Mouse (Mus musculus) heart, adult 2 months (tissue): ENCODE results near the gene Abca13. TPM values are rescaled to one million over a fixed set of nuclear protein-coding genes. Genes with fewer than 3 reads are reported as not detected.

Experiments used
- DNase-seq, 2 experiments: peaks; one replicate each; pipeline ENCODE4 v3.0.0; 2021
- H3K27ac ChIP-seq: fragments of 200-600 bp; 2 replicates; pipeline ENCODE4 v1.8.1; 2022
- H3K27me3 ChIP-seq: fragments of 200-500 bp; 2 replicates; pipeline ENCODE4 v1.6.1; 2012; ENCODE audit warnings: mild to moderate bottlenecking, low read length, inconsistent platforms, mixed read lengths; ENCODE audit not compliant: control insufficient read depth, insufficient read depth
- H3K36me3 ChIP-seq: fragments of 200-500 bp; 2 replicates; pipeline ENCODE4 v1.6.1; 2012; ENCODE audit warnings: low read length, inconsistent platforms; ENCODE audit not compliant: control insufficient read depth, insufficient read depth
- H3K4me1 ChIP-seq: fragments of 200-500 bp; 2 replicates; pipeline ENCODE4 v1.6.1; 2011; ENCODE audit warnings: low read length; ENCODE audit not compliant: control insufficient read depth, insufficient read depth
- H3K4me3 ChIP-seq: fragments of 200-600 bp; 2 replicates; pipeline ENCODE4 v1.8.1; 2022
- H3K79me2 ChIP-seq: fragments of 200-500 bp; replicated peaks from 2 replicates; pipeline ENCODE4 v1.6.1; 2012; ENCODE audit warnings: mild to moderate bottlenecking, inconsistent platforms, low read length, moderate library complexity, mixed read lengths; ENCODE audit not compliant: control insufficient read depth, insufficient read depth
- H3K9ac ChIP-seq: fragments of 200-500 bp; 2 replicates; pipeline ENCODE4 v1.6.1; 2012; ENCODE audit warnings: low read depth, mild to moderate bottlenecking, control low read depth, inconsistent platforms, low read length, mixed read lengths
- CTCF ChIP-seq: fragments of 200-600 bp; IDR thresholded peaks from 2 replicates; pipeline ENCODE4 v1.8.1; 2022; ENCODE audit warnings: antibody characterized with exemption, mild to moderate bottlenecking, moderate library complexity
- EP300 ChIP-seq: fragments of 200-500 bp; IDR thresholded peaks from 2 replicates; pipeline ENCODE4 v1.6.1; 2011; ENCODE audit warnings: low read depth, low read length, control low read depth; ENCODE audit not compliant: insufficient read depth
- POLR2A ChIP-seq: fragments of 200-500 bp; IDR thresholded peaks from 2 replicates; pipeline ENCODE4 v1.6.1; 2011; ENCODE audit warnings: mild to moderate bottlenecking, low read depth, low read length, control low read depth; ENCODE audit not compliant: insufficient read depth
- WGBS: fragments of 180-500 bp; shearing (Covaris S2); methylation state at CpG from one replicate; pipeline ENCODE4 v1.1.7; 2018; 5-methylcytosine and 5-hydroxymethylcytosine counted together
- intact Hi-C: fragments of 180-260 bp; cut with DNase I; formaldehyde crosslinking; loops from one replicate; pipeline ENCODE4 v1.15.1; 2025
- polyA plus RNA-seq: library from polyadenylated mRNA; depleted of rRNA; stranded (reverse); fragments of >200 nt; gene quantifications from 2 replicates; pipeline ENCODE4 v1.2.3, GENCODE M21; 2012
- total RNA-seq, 2 experiments: library from RNA; stranded (reverse); gene quantifications; 2 replicates each; pipeline ENCODE4 v1.2.3; 2021

Abca13 gene
- total and polyA plus RNA-seq, 3 experiments = 0.02 TPM; not detected in 2

DNA sequence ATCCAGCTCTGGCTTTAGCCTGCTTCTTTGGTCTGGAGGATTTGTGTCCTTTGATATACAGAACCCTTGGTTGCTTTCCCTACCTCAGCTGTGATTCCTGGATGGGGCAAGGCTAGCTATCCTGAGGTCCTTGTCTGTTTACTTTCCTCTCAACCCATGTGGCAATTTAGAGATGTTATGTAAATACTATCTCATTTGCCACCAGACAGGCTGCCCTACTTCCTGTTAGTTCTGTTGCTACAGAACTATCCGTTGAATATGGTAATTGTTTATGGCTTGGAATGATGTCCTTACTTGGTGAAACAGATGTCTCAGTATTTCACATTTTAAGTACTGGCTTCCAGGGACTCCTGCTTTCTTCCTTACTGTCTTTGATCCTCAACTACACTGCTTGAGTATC, 107.9 kb downstream of the Abca13 start:
- no peak for TF ChIP-seq CTCF
- TF ChIP-seq POLR2A = no peak
- TF ChIP-seq EP300 = no peak
- Histone ChIP-seq H3K27ac (no peak overlapping the region), H3K9ac (no peak overlapping the region), H3K27me3 (no peaks in the 10 kb centered on the region), H3K4me1 (no peaks in the 10 kb centered on the region), H3K79me2 (no peaks in the 10 kb centered on the region), H3K4me3 (no peak overlapping the region), H3K36me3 (no peaks in the 10 kb centered on the region)
- no peak for DNase-seq
- intact Hi-C loops = no loop called here
- WGBS = 31% methylated on average over 1 of the region's 1 CpGs

DNA sequence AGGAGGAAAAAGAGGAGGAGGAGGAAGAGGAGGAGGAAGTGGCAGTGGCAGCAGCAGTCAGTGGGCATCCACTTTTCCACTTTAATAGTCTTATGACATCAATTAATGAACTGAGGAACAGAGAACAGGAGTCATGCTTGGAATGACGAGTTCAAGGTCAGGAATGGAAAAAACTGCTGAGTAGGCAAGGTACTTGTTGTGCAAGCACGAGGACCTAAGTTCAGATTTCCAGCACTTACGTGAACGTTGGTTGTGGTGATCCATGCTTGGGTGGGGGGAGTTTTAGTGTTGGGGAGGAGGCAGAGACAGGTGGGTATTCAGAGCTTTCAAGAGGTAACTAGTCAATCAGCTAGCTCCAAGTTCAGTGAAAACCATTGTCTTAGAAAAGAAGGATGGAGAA, 113.7 kb downstream of the Abca13 start:
- WGBS = 80% methylated on average over 4 of the region's 4 CpGs
- Histone ChIP-seq H3K79me2 (no peaks in the 10 kb centered on the region), H3K9ac (no peak overlapping the region), H3K27ac (no peak overlapping the region), H3K36me3 (no peaks in the 10 kb centered on the region), H3K4me1 (no peaks in the 10 kb centered on the region), H3K27me3 (no peaks in the 10 kb centered on the region), H3K4me3 (no peak overlapping the region)
- no peak for TF ChIP-seq POLR2A
- intact Hi-C loops = no loop called here
- DNase-seq = no peak

DNA sequence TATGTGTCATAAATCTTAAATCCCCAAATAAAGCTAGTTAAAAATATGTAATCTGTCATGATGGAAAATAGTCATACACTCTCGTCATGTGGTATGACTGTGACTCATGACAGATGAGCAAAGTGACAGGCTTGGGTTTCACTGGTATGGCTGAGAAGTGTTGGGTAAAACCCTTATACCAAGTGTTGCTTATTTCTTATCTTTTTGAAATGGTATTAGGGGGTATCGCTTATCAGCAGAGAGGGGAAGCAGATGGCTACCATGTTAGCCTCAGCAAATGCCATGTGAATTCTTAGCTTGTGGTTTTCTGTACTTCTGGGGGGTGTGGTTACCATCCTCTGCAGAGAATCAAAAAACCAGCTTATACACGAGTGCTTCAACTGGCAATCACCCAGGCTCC, 124.8 kb downstream of the Abca13 start:
- intact Hi-C loops = loop anchor here (5.0 kb wide), 2 partner anchors 166 to 1816 kb away; no protein-coding TSS in a partner anchor
- Histone ChIP-seq H3K79me2 (no peaks in the 10 kb centered on the region), H3K9ac (no peak overlapping the region), H3K4me3 (no peak overlapping the region), H3K4me1 (no peaks in the 10 kb centered on the region), H3K27me3 (no peaks in the 10 kb centered on the region), H3K27ac (no peak overlapping the region), H3K36me3 (no peaks in the 10 kb centered on the region)
- no peak for DNase-seq
- 41% methylated on average over 3 of the region's 3 CpGs for WGBS
- TF ChIP-seq CTCF (no peak), EP300 (no peak), POLR2A (no peak)

DNA sequence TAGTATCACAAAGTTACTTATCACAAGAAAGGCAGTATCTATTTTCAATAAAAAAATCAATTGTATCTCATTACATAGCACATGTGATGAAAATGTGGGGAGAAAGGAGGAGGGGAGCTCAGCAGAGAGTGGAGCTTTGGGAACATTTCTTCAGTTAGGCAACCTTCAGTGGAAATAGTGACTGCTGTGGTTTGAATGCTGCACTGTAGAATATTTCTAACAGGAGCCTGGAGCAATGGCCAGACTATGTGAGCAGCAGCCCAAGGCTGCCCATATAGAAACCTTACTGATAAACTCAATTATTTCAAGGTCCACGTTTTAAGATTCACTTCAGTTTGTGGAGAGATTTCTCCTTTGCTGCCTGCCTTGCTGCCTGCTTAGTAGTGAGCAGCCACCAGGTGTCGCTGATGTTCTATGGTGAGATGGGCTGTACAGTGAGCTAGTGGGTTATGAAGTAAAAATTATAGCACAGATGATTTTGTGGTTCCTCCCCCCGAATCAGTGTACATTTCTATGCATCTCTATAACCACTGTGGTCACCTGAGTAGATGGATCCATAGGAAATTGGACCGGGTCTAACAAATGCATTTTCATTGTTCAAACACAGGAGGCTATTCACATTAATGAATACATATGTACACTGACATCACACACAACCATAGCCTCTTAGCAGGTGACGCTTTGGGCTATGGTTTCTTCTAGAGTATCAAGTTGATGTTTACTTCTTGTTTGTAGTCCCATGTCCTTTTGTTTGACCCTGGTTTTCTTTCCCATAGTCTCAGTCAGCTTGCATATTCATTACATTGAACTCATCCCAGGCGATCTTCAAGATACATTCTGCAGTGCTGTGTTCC, 125.6 kb downstream of the Abca13 start:
- H3K4me3 ChIP-seq = no peak overlapping the region
- intact Hi-C loops = loop anchor here (5.0 kb wide), 2 partner anchors 165 to 1815 kb away; no protein-coding TSS in a partner anchor
- 30% methylated on average over 6 of the region's 6 CpGs for WGBS
- H3K36me3 ChIP-seq = no peaks in the 10 kb centered on the region
- no peak overlapping the region for H3K9ac ChIP-seq
- no peaks in the 10 kb centered on the region for H3K4me1 ChIP-seq
- no peak overlapping the region for H3K27ac ChIP-seq
- H3K79me2 ChIP-seq = no peaks in the 10 kb centered on the region
- DNase-seq = peak; percentile 23 to 55
- TF ChIP-seq CTCF = peak; percentile 92
- TF ChIP-seq POLR2A = no peak
- TF ChIP-seq EP300 = 0 out of 2 replicates have a peak, but pooled peaks have one; percentile 64
- no peaks in the 10 kb centered on the region for H3K27me3 ChIP-seq

DNA sequence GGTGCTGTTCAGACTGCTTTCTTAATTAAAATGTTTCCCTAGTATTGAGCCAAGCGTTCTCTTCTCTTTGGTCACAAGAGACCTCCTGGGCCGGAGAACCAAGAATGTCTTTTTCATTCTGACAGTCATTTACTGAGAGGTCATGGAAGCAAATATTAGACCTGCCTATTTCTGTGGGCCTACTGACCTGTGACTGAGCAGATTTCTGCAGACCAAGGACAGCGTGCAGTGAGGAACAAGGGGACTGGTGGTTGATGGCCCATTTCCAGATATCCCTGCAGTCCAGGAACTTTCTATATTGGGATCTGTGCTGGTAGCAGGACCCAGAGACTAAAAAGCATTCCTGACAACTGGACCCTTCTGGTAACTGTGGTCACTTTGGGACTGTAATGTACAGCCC, 146.4 kb downstream of the Abca13 start:
- H3K27ac ChIP-seq = peak overlapping the region; percentile 48
- H3K4me3 ChIP-seq = no peak overlapping the region
- no peaks in the 10 kb centered on the region for H3K79me2 ChIP-seq
- 38% methylated on average over 3 of the region's 3 CpGs for WGBS
- intact Hi-C loops = loop anchor here (10.0 kb wide), 1 partner anchor 87 kb away; no protein-coding TSS in a partner anchor
- no peaks in the 10 kb centered on the region for H3K4me1 ChIP-seq
- no peak overlapping the region for H3K9ac ChIP-seq
- DNase-seq = peak in 1 of 2 experiments; percentile 40
- no peaks in the 10 kb centered on the region for H3K27me3 ChIP-seq
- TF ChIP-seq POLR2A = no peak
- TF ChIP-seq EP300 = no peak
- TF ChIP-seq CTCF = no peak
- H3K36me3 ChIP-seq = no peaks in the 10 kb centered on the region

DNA sequence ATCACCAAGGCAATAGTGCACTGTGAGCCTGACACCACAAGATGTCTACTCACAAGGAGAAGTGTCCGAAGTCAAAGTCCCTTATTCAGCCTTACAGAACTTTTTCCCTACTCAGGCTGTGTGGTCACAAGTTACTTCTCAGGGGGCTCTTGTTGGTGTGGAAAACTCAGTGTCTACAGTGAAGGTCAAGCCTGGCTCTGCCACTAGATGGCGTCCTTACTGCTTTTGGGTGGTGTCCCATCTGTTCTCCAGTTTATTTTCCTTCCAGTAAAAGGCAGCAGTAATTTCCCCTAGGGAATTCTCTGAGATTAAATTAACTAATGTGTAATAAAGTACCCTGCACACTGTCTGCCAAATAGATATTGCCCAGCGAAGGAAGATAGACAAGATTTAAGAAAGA, 156.0 kb downstream of the Abca13 start:
- WGBS = 39% methylated on average over 3 of the region's 3 CpGs
- intact Hi-C loops = no loop called here
- Histone ChIP-seq H3K27ac (no peak overlapping the region), H3K4me3 (no peak overlapping the region), H3K4me1 (no peaks in the 10 kb centered on the region), H3K79me2 (no peaks in the 10 kb centered on the region), H3K9ac (no peak overlapping the region), H3K27me3 (no peaks in the 10 kb centered on the region), H3K36me3 (no peaks in the 10 kb centered on the region)
- TF ChIP-seq CTCF (peak; percentile 52), EP300 (no peak), POLR2A (no peak)
- DNase-seq = no peak
